Comparison of ENCODE assay signal across 13 mouse cellular contexts in the genomic region with DNA sequence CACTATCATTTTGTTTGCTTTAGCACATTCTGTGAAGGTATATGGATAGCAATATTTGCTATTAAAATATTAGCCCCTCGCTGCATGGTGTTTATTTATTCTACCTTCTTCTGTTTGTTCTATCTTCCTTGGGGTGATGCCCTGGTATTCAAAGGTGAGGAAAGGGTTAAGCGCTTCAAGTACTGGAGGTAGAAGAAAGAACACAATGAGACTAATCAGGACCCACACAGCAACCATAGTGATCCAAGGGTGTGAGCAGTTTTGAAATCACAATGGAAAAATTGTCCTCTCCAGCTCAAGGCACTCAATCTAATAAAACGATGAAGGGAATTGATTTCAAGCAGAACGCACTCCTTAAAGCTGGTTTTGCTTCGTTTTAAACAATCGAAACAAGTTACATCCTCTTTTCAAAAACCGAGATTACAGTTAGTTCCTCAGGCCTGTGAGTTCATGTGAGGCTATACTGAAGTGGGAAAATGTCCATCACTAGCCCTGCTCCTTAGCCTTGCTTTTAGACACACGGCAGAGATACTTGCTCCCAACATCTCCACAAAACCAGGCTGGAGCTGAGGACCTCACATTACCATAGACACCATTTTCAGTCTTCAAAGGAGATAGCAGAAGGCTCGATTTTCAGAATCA.
DNase-seq lines count a peak whose midpoint lies in the region; ATAC-seq and TF ChIP-seq lines count a peak whose summit lies in the region.
"Had no signal": no experiment of that assay in that cellular context is flagged by ENCODE, and none has a peak within 500 bp of the region (broad histone marks: within the 10 kb centered on the region; RNA-seq: fewer than 3 reads in every experiment).

No protein-coding gene starts in this region.

- H3K4me1 ChIP-seq in forebrain, embryonic 10.5 days, result peaks cover 22% of the 10 kb centered on the region
- H3K4me1 ChIP-seq in forebrain, embryonic 15.5 days, result peaks cover 19% of the 10 kb centered on the region
- peaks cover 4% of the 10 kb centered on the region; the same call in 1 of the 2 replicates for H3K4me1 ChIP-seq in forebrain, postnatal 0 days (ENCODE audit: insufficient read depth)
- peaks cover 10% of the 10 kb centered on the region; the same call in 1 of the 2 replicates for H3K4me1 ChIP-seq in neural tube, embryonic 15.5 days
- H3K4me1 ChIP-seq in cerebellum, adult 2 months (ENCODE audit: control insufficient read depth, insufficient read depth, low read length), result no peaks in the 10 kb centered on the region
- H3K4me1 ChIP-seq: liver, embryonic 15.5 days had no signal

- no peak overlapping the region for H3K4me3 ChIP-seq in forebrain, embryonic 10.5 days
- no peak overlapping the region for H3K4me3 ChIP-seq in forebrain, embryonic 15.5 days
- no peak overlapping the region for H3K4me3 ChIP-seq in forebrain, postnatal 0 days (ENCODE audit: low read depth, low read length)
- H3K4me3 ChIP-seq in neural tube, embryonic 15.5 days (replicated peaks), result no peak overlapping the region
- H3K4me3 ChIP-seq in cerebellum, adult 2 months (replicated peaks; ENCODE audit: insufficient read depth, low read depth, low read length), result no peak overlapping the region
- H3K4me3 ChIP-seq: liver, embryonic 15.5 days had no signal

- H3K4me2 ChIP-seq in forebrain, embryonic 15.5 days (replicated peaks), result no peak overlapping the region
- peak overlapping the region; percentile 23; the same call in 1 of the 2 replicates for H3K4me2 ChIP-seq in forebrain, postnatal 0 days (ENCODE audit: low read depth)
- H3K4me2 ChIP-seq in neural tube, embryonic 15.5 days, result no peak overlapping the region
- H3K4me2 ChIP-seq: liver, embryonic 15.5 days had no signal

- WGBS in forebrain, embryonic 10.5 days, result 63% methylated on average over 9 of the region's 9 CpGs
- 26% methylated on average over 9 of the region's 9 CpGs for WGBS in forebrain, embryonic 15.5 days
- WGBS in forebrain, postnatal 0 days, result 25% methylated on average over 9 of the region's 9 CpGs
- WGBS in neural tube, embryonic 15.5 days, result 64% methylated on average over 9 of the region's 9 CpGs
- WGBS in cerebellum, adult 2 months, result 72% methylated on average over 9 of the region's 9 CpGs

- H3K36me3 ChIP-seq in forebrain, embryonic 10.5 days (replicated peaks), result no peaks in the 10 kb centered on the region
- H3K36me3 ChIP-seq in forebrain, embryonic 15.5 days, result no peaks in the 10 kb centered on the region
- H3K36me3 ChIP-seq in forebrain, postnatal 0 days (ENCODE audit: insufficient read depth), result no peaks in the 10 kb centered on the region
- no peaks in the 10 kb centered on the region for H3K36me3 ChIP-seq in neural tube, embryonic 15.5 days
- H3K36me3 ChIP-seq: liver, embryonic 15.5 days had no signal

- no peaks in the 10 kb centered on the region for H3K9me3 ChIP-seq in forebrain, embryonic 10.5 days
- no peaks in the 10 kb centered on the region for H3K9me3 ChIP-seq in forebrain, embryonic 15.5 days
- H3K9me3 ChIP-seq in forebrain, postnatal 0 days (ENCODE audit: low read length), result no peaks in the 10 kb centered on the region
- H3K9me3 ChIP-seq in neural tube, embryonic 15.5 days (replicated peaks), result no peaks in the 10 kb centered on the region
- H3K9me3 ChIP-seq: liver, embryonic 15.5 days had no signal

- TF ChIP-seq POLR2A in cerebellum, adult 2 months (IDR thresholded peaks at IDR 0.05; ENCODE audit: borderline replicate concordance, insufficient read depth, low read length), result no peak

- H3K27ac ChIP-seq in forebrain, embryonic 10.5 days, result peak overlapping the region; percentile 48
- H3K27ac ChIP-seq in forebrain, embryonic 15.5 days (replicated peaks), result no peak overlapping the region
- H3K27ac ChIP-seq in forebrain, postnatal 0 days (ENCODE audit: low read depth, low read length), result no peak overlapping the region
- 0 out of 2 replicates have a peak overlapping the region, but pooled peaks have one; percentile 54 for H3K27ac ChIP-seq in neural tube, embryonic 15.5 days (replicated peaks)
- no peak overlapping the region for H3K27ac ChIP-seq in cerebellum, adult 2 months (ENCODE audit: insufficient read depth, low read length)
- H3K27ac ChIP-seq: liver, embryonic 15.5 days had no signal

- TF ChIP-seq CTCF in forebrain, postnatal 0 days (IDR thresholded peaks at IDR 0.05; ENCODE audit: low read depth), result no peak
- TF ChIP-seq CTCF in cerebellum, adult 2 months (IDR thresholded peaks at IDR 0.05; ENCODE audit: borderline replicate concordance, insufficient read depth, low read depth, low read length), result no peak

- no peaks in the 10 kb centered on the region for H3K27me3 ChIP-seq in forebrain, embryonic 10.5 days (ENCODE audit: poor library complexity, severe bottlenecking)
- H3K27me3 ChIP-seq in forebrain, embryonic 15.5 days, result no peaks in the 10 kb centered on the region
- H3K27me3 ChIP-seq in forebrain, postnatal 0 days (ENCODE audit: insufficient read depth, low read length), result no peaks in the 10 kb centered on the region
- no peaks in the 10 kb centered on the region for H3K27me3 ChIP-seq in neural tube, embryonic 15.5 days (replicated peaks)
- H3K27me3 ChIP-seq in cerebellum, adult 2 months (ENCODE audit: control insufficient read depth, insufficient read depth, low read length), result no peaks in the 10 kb centered on the region
- H3K27me3 ChIP-seq: liver, embryonic 15.5 days had no signal

- H3K9ac ChIP-seq in forebrain, embryonic 15.5 days (replicated peaks), result no peak overlapping the region
- H3K9ac ChIP-seq in forebrain, postnatal 0 days, result no peak overlapping the region
- H3K9ac ChIP-seq in neural tube, embryonic 15.5 days (replicated peaks), result no peak overlapping the region
- H3K9ac ChIP-seq: liver, embryonic 15.5 days had no signal

- DNase-seq in forebrain, embryonic 10.5 days (ENCODE audit: extremely low spot score, low spot score), result no peak
- DNase-seq in retina, postnatal 1 day, result peak; percentile 8
- no peak for DNase-seq in retina, embryonic 14.5 days (ENCODE audit: low spot score)
- peak; percentile 3 for DNase-seq in forebrain, postnatal 0 days
- DNase-seq in adrenal gland, postnatal 36 days, result no peak
- DNase-seq in cerebellum, adult 2 months, result no peak
- DNase-seq: kidney, adult 11 months; kidney, postnatal 10 days; lung, postnatal 10 days; thymus, adult 18-20 months had no signal

- no peak for ATAC-seq in forebrain, embryonic 15.5 days (replicated peaks)
- no peak for ATAC-seq in forebrain, postnatal 0 days
- ATAC-seq in neural tube, embryonic 15.5 days (ENCODE audit: low FRiP score), result no peak

Comparison
In these comparisons a context has a peak if more than half of its experiments do, and no peak if none do; other contexts are left out.
1. DNase-seq: peak in retina, postnatal 1 day (single experiment) and forebrain, postnatal 0 days (single experiment); none in forebrain, embryonic 10.5 days (single experiment), retina, embryonic 14.5 days (single experiment), adrenal gland, postnatal 36 days (0 of 2) and cerebellum, adult 2 months (0 of 2).
2. H3K27ac ChIP-seq: peak in forebrain, embryonic 10.5 days (single experiment) and neural tube, embryonic 15.5 days (single experiment); none in forebrain, embryonic 15.5 days (single experiment), forebrain, postnatal 0 days (single experiment) and cerebellum, adult 2 months (single experiment).